Mouse (Mus musculus) brain, adult 2 months (tissue): ENCODE measurements around the gene Casp12.
A peak's percentile ranks its signal among the peaks of the same experiment; 100 is the strongest.
"Not testable (repeated sequence)": the region's sequence is repeated elsewhere in the genome, so short reads cannot be mapped to it uniquely, and the experiment has no call there.

ENCODE experiments used
- DNase-seq: peaks from one replicate; pipeline ENCODE4 v3.0.0; 2011; ENCODE audit warnings: low read depth, low spot score

Gene Casp12

DNA sequence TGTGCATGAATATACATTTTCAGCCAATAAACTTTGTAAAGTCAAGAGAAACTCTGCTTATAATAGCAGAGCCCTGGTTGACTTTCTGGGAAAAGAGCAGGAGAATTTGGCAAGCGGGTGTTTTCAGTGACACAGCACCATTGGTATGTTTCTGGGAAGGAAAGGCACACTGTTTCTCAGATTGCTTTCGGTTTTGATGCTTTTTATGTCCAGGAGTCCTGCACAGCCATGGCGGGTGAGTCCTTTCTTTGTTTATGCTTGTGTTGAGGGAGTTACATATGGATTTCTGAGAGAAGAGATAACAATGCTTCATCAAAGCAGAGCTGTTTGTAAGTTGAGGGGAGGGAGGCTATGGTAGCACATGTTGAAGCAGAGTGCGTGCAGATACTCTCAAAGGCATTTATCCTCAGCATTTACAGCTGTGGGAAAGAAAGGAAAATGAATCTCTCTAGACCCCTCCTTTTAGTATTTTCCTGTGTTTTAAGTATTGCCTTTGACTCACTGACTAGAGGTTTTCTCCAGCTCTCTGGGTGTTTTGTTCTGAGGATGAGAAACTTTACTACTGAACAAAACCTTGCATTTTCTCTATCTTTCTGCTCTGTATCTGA, at the start of gene Casp12:
Gene Casp12 (plus strand): TSS at position 140 of the 608 bp plus-strand sequence.
- DNase-seq, result peak; percentile 2

DNA sequence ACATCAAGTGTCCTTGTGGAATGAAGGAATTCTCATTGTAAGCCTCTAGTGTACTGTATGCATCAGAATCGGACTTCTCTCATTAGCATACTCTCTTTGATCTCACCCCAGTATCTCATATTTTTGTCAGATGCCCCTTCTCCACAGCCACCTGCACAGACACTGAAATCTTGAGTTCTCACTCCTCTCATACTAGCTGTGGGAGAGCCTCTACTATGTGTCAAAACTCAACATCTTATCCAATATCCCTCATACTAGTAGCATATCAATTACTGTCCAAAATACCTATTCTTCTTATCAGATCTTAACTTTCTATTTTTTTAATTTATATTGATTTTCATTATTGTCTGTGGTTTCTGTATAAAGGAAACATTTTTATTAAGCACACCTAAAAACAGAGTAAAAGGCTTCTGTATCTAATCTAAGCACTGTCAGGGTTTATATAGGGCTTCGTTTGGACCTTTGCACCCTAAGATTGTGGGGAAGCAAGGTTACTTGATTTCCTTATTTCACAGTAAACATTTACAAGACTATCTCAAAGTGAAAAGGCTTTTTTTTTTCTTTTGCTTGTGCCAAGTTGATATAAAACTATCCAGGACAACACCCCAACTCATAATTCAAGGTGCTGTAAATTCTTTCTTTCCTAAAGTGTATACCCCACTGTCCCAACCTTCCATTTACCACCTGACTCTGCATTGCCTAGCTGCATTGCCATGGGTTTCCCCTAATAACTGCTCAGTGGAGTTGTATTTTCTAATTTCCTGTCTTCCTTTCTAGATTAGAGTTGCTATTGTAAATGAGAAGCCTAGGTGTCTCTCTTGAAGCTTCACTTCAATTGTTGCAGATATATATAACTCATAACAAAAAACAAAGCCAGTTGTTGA, 48.6 kb upstream of the Casp12 start:
- no peak for DNase-seq

DNA sequence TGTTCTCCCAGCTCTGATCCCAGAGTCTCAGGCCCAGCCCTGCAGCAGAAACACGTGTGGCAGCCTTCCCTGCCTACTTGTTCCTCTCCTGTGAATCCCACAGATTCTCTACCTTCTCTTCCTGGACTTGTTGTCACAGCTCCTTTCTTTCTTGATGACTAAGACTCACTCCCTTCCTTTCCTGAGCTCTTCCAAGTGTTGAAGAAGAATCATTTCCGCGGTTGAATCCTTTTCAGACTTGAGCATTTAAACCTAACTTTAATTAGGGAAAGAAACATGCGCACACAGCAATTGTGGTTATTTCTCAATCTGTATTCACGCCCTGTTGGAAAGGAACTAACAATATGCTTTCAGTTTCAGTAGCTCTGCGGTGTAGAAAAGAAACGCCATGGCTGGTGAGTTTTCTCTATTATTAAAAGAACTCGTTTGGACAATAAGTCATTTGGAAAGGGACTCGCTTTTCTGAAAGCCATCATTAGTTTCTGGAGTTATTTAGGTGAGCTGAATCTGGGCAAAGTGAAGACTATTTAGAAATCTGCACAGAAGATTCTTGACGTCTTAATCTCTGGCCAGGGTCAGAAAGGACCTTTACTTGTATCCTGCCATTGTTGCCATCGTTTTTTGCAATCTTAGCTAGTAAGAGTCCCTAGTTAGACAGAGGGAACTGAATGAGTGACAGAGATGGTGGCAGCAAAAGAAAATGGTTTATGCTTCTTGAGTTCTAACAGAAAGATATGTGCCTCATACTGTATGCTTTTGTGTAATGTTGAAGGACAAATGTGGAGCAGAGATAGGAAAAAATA, 46.7 kb upstream of the Casp12 start, which contains the start of gene Casp1:
Gene Casp1 (plus strand): TSS at position 189 of the 803 bp plus-strand sequence.
- peak; percentile 26 for DNase-seq

DNA sequence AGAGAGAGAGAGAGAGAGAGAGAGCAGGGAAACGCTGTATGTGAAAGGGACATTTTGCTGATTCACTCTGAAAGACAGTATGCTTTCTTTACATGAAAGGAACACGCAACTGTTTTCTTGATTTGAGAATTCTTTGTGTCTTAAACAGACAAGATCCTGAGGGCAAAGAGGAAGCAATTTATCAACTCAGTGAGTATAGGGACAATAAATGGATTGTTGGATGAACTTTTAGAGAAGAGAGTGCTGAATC, 46.2 kb upstream of the Casp12 start:
- DNase-seq, result no peak

DNA sequence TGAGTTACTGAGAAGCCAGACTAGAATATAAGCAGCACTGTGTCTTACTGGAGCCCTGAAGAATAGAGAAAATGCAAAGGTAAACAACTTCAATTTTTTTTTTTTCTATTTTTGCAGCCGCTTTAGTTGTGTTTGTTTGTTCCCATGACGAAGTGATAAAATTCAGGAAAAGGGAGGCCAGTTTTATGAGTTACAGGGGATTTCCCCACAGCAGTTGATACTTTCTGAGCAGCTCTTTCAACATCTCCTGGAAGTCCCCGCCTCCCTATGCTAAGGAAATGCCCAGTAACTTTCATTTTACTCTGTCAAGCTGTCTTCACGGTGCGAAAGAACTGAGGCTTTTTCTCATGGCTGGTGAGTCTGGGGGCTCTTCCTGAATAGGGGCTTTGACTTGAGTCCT, 36.7 kb upstream of the Casp12 start, which contains the start of gene Casp4:
Gene Casp4 (plus strand): TSS at position 268 of the 400 bp plus-strand sequence.
- DNase-seq, result peak; percentile 0

DNA sequence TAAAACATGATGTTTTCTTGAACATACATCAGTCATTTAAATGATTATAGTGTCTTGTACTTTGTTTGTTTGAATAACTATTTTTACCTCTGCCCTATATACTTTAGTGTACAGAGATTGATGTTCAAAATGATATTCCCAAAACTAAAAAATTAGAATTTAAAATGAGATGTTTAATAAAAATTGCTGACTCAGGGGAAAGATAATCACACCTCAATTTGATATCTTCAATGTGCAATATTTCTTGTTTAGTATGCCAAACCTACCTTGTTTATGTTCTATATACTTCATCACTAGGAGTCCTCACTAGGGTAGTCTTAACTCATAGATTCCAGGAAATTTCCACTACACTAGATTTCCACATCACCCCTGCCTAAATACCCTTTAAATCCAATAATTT, 35.1 kb upstream of the Casp12 start:
- DNase-seq, result no peak

DNA sequence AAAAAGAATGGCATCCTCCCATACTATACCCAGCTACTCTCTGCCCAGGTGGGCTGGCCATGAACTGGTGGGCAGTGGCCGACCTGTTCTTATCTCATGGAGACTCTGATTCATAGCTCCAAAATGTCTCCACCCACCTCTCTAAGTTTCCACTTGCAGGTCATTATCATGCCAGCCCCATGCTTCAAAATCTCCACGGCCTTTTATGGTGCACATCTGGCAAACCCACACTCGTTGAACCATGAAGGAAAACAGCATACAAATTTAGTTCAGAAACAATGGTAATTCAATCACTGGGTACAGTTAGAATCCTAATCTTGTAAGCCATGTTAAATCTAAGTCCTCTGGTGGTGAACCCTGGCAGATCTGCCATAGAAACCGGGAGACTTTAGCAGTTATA, 33.8 kb upstream of the Casp12 start:
- no peak for DNase-seq

DNA sequence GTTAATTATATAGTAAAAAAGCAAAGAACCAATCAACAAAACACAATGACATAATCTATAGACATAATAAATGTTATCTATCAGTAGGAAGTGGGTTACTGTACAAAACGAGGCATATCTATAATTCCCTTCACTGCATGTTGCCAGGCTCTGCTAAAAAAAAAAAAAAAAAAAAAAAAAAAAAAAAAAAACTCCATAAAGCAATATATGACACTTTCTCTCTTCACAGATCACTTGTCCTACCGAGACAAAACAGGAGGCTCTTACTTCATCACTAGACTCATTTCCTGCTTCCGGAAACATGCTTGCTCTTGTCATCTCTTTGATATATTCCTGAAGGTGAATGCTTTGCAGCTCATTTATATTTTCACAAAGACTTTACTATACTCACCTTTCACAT, 17.0 kb upstream of the Casp12 start:
- DNase-seq, result no peak

DNA sequence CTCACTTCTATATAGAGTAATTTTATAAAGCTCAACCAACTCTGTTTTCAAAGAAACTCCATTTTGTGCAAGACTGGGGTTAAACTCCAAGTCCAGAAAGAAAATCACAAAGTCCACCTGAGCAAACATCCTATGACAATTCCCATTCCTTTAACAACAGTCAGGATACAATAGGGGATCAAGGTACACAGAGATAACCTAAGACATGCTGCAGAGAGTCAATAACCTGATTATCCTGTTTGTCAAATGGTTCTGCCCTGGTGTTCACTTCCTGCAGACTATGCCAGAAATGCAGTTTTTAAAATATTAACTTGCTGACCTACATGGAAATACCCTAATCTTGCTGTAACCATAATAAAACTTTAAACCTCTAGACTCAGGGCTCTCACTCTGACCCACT, 12.8 kb upstream of the Casp12 start:
- DNase-seq, result no peak

DNA sequence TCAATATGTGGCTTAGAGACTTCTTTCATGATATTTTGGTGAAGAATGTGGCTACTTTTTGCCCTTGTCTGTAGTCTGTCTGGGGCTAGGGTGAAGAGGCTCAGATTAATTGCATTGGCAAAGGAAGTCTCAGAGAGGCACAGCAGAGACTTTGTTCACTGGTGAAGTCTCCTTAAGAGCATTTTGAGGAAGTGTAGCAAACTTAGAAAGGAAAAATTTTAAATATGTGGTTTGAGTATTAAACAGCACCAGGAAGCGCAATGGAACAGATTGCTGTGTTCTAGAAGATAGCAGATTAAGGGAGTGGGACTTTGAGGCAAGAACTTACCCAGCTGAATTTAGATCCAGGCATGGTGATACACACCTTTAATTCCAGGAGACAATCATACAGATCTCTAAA, 11.8 kb upstream of the Casp12 start:
- no peak for DNase-seq

DNA sequence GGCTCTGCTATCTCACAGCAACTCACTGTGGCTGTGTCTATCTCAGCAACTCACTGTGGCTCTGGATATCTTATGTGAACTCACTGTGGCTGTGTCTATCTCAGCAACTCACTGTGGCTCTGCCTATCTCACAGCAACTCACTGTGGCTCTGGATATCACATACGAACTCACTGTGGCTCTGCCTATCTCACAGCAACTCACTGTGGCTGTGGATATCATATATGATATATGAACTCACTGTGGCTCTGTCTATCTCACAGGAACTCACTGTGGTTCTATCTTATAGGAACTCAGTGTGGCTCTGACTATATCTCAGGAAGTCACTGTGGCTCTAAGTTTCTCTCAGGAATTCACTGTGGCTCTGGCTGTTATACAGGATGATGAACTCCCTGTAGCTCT, 2.1 kb upstream of the Casp12 start:
- DNase-seq, result no peak

DNA sequence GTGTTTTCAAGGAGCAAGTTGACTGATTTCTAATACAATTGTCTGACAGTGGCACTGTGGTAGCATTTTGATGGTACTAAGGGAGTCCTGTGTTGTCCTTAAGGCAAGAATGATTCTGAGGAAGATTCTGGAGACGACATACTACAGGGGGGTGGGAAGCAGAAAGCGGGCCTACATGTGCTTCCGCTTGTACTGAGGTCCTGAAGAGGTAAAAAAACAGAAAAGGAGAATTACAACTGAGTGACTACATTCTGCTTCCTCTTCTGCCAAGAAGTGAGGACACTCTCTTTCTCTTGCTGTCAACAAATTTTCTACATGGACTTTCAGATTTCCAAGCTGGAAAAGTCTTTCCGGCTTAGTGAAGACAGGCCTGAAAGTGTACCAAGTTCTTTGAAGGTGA, 1.1 kb upstream of the Casp12 start:
- peak; percentile 2 for DNase-seq

DNA sequence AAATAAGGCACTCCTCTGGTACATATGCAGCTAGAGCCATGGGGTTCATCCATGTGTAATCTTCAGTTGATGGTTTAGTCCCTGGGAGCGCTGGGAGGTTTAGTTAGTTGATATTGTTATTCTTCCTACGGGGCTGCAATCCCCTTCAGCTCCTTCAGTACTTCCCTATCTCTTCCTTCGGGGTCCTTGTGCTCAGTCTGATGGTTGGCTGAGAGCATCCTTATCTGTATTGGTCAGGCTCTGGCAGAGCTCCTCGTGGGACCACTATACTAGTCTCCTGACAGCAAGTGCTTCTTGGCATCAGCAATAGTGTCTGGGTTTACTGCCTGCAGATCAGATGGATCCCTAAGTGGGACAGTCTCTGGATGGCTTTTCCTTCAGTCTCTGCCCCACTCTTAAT, 2.2 kb downstream of the Casp12 start:
- DNase-seq, result no peak

DNA sequence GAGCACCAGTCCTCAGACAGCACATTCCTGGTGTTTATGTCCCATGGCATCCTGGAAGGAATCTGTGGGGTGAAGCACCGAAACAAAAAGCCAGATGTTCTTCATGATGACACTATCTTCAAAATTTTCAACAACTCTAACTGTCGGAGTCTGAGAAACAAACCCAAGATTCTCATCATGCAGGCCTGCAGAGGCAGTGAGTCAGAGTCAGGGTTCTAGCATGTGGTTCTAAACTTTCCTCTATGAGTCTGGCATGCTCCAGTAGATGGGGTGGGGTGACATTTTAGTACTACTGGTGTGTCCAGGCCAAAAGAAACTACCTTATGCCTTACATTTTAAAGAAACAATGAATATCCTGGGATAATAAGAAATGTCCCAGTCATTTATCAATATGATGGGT, 8.4 kb downstream of the Casp12 start:
- no peak for DNase-seq

DNA sequence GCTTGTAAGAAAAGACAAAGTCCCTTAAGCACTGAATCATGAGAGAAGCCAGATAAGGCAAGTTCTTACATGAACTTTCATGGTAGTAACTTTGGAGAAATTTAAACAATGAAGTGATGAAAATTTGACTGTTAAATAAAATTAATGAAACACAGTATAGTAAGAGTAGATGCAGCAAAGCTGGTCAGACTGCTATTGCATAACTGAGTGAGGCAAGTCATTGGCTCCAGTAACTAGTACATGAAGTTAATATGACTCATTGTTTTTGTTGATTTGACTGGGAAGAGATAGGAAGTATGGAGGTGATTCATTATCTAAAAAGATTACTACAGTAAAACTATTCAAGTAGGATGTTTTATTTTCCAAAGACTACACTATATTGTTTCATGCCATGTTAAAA, 11.6 kb downstream of the Casp12 start:
- no peak for DNase-seq

DNA sequence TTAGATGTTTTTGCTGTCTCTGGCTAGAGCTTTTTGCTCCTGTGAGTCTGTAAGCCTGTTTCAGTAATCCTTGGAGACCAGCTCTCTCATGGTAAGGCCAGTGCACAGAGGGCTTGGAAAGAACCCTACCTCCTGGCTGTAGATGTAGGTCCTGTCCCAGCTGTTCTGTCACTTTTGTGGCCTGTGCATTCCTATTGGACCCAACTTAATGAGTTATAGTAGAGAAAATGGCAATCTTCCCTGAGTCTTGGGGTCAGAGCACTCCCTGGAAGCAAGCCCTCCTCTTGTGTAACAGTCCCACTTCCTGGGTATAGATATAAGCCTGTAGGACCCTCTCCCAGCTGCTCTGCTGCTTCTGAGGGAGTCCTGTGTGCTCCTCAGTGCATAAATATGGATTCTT, 48.3 kb downstream of the Casp12 start:
- no peak for DNase-seq

DNA sequence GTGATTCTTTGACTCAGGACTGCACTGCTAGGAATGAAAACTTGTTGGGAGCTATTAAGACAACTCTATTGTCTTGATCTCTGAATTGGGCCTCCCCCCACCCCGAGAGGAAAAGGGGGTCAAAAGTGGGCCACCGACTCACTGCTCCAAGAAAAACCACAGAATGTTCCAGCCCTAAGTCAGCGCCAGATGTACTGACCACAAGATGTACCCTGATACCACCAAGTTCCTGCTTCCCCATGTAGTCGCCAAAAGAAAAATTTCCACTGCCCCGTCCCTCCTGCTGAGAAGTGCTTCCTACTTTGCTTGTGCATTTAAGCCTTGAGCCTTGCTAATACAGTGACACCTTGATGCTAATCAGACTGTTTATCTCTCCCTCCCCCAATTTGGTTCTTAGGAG, 50.6 kb downstream of the Casp12 start:
- DNase-seq, result not testable (repeated sequence)

DNA sequence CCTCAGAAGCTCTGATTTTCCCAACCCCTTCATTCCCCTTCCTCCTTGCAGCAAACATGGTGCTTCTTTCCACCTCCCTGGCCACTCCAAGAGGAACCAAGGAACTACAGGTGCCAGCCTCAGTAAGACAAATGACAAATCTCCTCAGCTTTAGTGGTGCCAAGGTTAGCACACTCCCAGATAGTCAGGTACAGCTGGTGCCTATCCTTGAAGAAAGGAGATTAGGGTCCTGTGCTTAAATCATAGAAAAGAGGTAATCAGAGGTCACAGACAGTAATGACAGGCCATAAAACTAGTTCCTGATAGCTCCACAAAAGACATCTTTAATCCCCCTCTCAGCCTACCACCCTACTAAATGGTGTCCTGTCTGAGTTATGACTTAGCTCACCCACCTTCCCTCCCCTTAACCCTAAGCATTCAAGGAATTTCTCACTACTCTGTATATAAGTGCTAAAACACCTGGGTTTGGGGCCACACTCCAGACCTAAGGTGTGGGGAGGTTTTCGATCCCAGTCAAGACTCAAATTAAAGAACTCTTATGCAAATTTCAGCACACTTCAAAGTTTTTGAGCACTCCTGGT, 65.8 kb downstream of the Casp12 start:
- no peak for DNase-seq

DNA sequence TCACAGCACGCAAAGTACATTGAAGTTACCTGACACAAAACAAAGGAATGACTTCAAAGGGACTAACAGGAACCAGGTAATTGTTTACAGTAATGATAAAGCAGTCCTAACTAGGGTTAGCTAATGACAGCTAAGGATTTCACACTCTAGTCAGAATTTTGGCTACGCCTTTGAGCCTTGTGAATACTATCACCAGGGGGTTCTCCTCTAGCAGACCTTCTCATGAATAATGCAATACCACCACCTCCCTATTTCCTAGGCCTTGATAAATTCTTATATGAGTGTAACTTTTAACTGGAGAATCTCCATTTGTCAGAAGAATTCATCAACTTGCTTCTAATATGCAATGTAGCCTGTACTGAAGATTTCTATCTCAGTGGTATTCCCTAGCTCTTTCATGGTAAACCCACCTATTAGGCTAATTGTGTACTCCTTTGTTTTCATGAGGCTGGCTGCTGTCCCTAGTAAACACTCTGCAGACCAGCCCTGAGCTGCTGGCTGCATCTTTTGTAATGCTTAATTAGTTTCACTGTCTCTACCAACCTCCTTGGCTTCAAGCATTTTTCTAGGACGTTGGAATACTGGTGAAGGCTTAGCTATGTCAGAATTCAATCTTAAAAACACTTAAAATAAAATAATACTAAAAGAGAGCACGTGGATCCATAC, 67.3 kb downstream of the Casp12 start:
- no peak for DNase-seq

DNA sequence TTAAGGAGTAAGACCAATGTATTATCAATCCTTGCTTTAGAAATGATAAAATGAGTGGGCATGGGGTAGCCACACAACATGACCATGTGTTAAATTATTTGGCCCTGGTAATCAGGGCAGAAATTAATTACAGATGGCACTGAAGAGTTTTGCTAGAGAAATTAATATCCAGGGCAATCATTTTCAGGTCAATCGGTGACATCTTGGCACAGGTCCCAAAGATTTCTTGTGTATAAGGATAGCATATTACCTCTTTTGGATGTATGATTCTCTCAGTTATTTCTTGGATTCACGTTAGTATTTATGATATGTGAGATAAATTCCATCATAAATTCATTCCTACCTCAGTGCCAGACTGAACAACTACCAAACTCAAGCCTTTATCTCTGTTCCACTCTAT, 72.6 kb downstream of the Casp12 start:
- DNase-seq, result peak; percentile 4
